9 mouse cellular contexts compared by ENCODE assay signal in the genomic region with DNA sequence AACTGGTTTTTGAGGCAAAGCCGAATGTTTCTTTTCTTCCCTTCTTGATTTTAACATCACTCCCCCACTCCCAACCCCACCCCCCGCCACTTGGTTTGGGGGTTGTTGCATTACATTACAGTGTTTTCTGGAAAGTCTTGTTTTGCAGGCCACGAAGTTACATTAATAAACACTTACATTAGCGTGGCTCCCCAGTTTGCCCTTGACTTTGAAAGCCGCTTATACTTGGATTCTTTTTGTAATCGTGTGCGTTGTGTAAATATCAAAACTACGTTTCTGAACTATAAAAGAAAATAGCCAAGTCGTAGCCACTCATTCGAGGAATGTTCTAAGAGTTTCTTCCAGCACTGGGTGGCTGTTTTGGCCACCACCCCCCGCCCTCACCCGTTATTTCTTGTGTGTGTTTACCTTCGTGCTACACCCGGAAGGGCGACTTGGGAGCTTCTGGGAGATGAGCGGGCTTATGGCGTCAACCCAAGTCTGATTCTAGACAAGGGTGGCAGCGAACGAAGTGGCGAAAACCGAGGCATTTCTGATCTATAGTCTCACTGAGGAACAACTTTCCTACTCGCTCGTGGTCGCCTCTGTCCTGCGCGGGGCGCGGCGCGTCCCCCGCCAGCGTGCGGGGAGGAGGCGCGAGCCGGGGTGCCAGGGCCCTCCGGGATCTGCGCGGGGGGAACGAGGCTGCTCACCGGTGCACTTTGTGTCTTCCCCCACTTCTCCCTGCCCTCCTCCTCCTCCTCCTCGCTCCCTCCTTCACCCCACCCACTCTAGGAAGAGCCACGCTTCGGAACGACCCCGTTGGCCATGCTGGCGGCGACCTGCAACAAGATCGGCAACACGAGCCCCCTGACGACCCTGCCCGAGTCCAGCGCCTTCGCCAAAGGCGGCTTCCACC. TPM values are rescaled to one million over a fixed set of nuclear protein-coding genes. Genes with fewer than 3 reads are reported as not detected.
A peak's percentile ranks its signal among the peaks of the same experiment; 100 is the strongest.
DNase-seq lines count a peak whose midpoint lies in the region; ATAC-seq and TF ChIP-seq lines count a peak whose summit lies in the region.
"Had no signal": no experiment of that assay in that cellular context is flagged by ENCODE, and none has a peak within 500 bp of the region (broad histone marks: within the 10 kb centered on the region; RNA-seq: fewer than 3 reads in every experiment).

No protein-coding gene starts in this region.

- TF ChIP-seq CTCF in gastrocnemius, adult 2 months (IDR thresholded peaks at IDR 0.05), result no peak

- peaks cover 12% of the 10 kb centered on the region for H3K27me3 ChIP-seq in forebrain, embryonic 16.5 days (replicated peaks; ENCODE audit: control insufficient read depth, insufficient read depth, low read length)
- H3K27me3 ChIP-seq in limb, embryonic 10.5 days (ENCODE audit: low read depth, poor library complexity, severe bottlenecking), result peaks cover 100% of the 10 kb centered on the region

- H3K4me1 ChIP-seq in forebrain, embryonic 16.5 days (replicated peaks; ENCODE audit: control insufficient read depth, insufficient read depth, low read length), result peaks cover 39% of the 10 kb centered on the region
- peaks cover 64% of the 10 kb centered on the region for H3K4me1 ChIP-seq in limb, embryonic 10.5 days

- no peak for ATAC-seq in forebrain, embryonic 16.5 days

- intact Hi-C loops in gastrocnemius, adult 2 months (cut with DNase I), result no loop called here

- no peaks in the 10 kb centered on the region for H3K9me3 ChIP-seq in forebrain, embryonic 16.5 days (ENCODE audit: control insufficient read depth, low read length)
- no peaks in the 10 kb centered on the region for H3K9me3 ChIP-seq in limb, embryonic 10.5 days (replicated peaks)

- WGBS in forebrain, embryonic 16.5 days, result under 1% methylated on average over 55 of the region's 55 CpGs
- WGBS in limb, embryonic 10.5 days, result under 1% methylated on average over 55 of the region's 55 CpGs

- peak overlapping the region; percentile 52 for H3K4me2 ChIP-seq in forebrain, embryonic 16.5 days (ENCODE audit: low read length)

- peak overlapping the region; percentile 68 for H3K9ac ChIP-seq in forebrain, embryonic 16.5 days (replicated peaks; ENCODE audit: low read depth, low read length)

- DNase-seq in gastrocnemius, adult 2 months, result no peak
- DNase-seq in gastrocnemius, postnatal 10 days, result no peak
- DNase-seq in ES-CJ7 (ENCODE audit: low read depth, low spot score), result peak; percentile 45
- DNase-seq in limb, embryonic 10.5 days (ENCODE audit: low spot score), result peak; percentile 76
- DNase-seq in naive thymus-derived CD4-positive, alpha-beta T cell, adult 2 months (ENCODE audit: low read depth), result peak; percentile 50
- DNase-seq in layer of hippocampus, postnatal 10 days (ENCODE audit: low spot score in 2 of 2), result no peak
- no peak for DNase-seq in urinary bladder, postnatal 10 days (ENCODE audit: low spot score)

- no peak overlapping the region for H3K27ac ChIP-seq in gastrocnemius, adult 2 months
- peak overlapping the region; percentile 81 for H3K27ac ChIP-seq in forebrain, embryonic 16.5 days (ENCODE audit: low read length)
- H3K27ac ChIP-seq in limb, embryonic 10.5 days, result peak overlapping the region; percentile 69

- H3K4me3 ChIP-seq in gastrocnemius, adult 2 months, result peak overlapping the region; percentile 64
- H3K4me3 ChIP-seq in forebrain, embryonic 16.5 days (replicated peaks; ENCODE audit: low read length), result peak overlapping the region; percentile 51
- peak overlapping the region; percentile 53 for H3K4me3 ChIP-seq in limb, embryonic 10.5 days

- H3K36me3 ChIP-seq in forebrain, embryonic 16.5 days (ENCODE audit: control insufficient read depth, insufficient read depth), result no peaks in the 10 kb centered on the region
- H3K36me3 ChIP-seq in limb, embryonic 10.5 days, result no peaks in the 10 kb centered on the region

RNA-seq across cellular contexts. Expression of gene Sp9, which starts 0.9 kb away (rescaled TPM):
- total RNA-seq in gastrocnemius, adult 2 months (2021), result not detected
- under 1 TPM in 1 of 2 experiments, not detected in 1; 0.05 TPM for total RNA-seq in gastrocnemius, postnatal 10 days (2021)
- polyA plus RNA-seq in forebrain, embryonic 16.5 days (2015; fragmentation: Nextera tagmentation; extraction: Ambion mirVana), result 6.6 and 8.8 TPM in 2 replicates
- 0.19 and 0.36 TPM in 2 replicates for polyA plus RNA-seq in limb, embryonic 10.5 days (2016; fragmentation: Nextera tagmentation; extraction: Ambion mirVana)
- 1 to 10 TPM; 4.7 to 5.1 TPM for total RNA-seq in layer of hippocampus, postnatal 10 days (2021)
- polyA plus RNA-seq: Patski had no signal

RNA-seq across cellular contexts. Expression of gene Scrn3, which starts 39.8 kb away (rescaled TPM):
- total RNA-seq in gastrocnemius, adult 2 months (2021), result 10 to 100 TPM; 50.4 to 51.0 TPM
- total RNA-seq in gastrocnemius, postnatal 10 days (2021), result 10 to 100 TPM; 20.2 to 21.8 TPM
- polyA plus RNA-seq in forebrain, embryonic 16.5 days (2015; fragmentation: Nextera tagmentation; extraction: Ambion mirVana), result 8.7 and 9.1 TPM in 2 replicates
- polyA plus RNA-seq in limb, embryonic 10.5 days (2016; fragmentation: Nextera tagmentation; extraction: Ambion mirVana), result 14.7 and 16.5 TPM in 2 replicates
- 10 to 100 TPM; 12.1 to 12.6 TPM for total RNA-seq in layer of hippocampus, postnatal 10 days (2021)

RNA-seq across cellular contexts. Expression of gene Cir1, which starts 39.9 kb away (rescaled TPM):
- total RNA-seq in gastrocnemius, adult 2 months (2021), result 10 to 100 TPM; 12.0 to 12.7 TPM
- total RNA-seq in gastrocnemius, postnatal 10 days (2021), result 10 to 100 TPM; 14.7 to 15.2 TPM
- 24.6 and 26.6 TPM in 2 replicates for polyA plus RNA-seq in forebrain, embryonic 16.5 days (2015; fragmentation: Nextera tagmentation; extraction: Ambion mirVana)
- 12.2 and 14.3 TPM in 2 replicates for polyA plus RNA-seq in limb, embryonic 10.5 days (2016; fragmentation: Nextera tagmentation; extraction: Ambion mirVana)
- total RNA-seq in layer of hippocampus, postnatal 10 days (2021), result 10 to 100 TPM; 22.8 to 26.7 TPM

RNA-seq across cellular contexts. Expression of gene Ola1, which starts 53.9 kb away (rescaled TPM):
- total RNA-seq in gastrocnemius, adult 2 months (2021), result 10 to 100 TPM; 49.3 to 58.1 TPM
- total RNA-seq in gastrocnemius, postnatal 10 days (2021), result 100 to 1,000 TPM; 101 to 120 TPM
- polyA plus RNA-seq in forebrain, embryonic 16.5 days (2015; fragmentation: Nextera tagmentation; extraction: Ambion mirVana), result 98.5 and 105 TPM in 2 replicates
- 107 and 112 TPM in 2 replicates for polyA plus RNA-seq in limb, embryonic 10.5 days (2016; fragmentation: Nextera tagmentation; extraction: Ambion mirVana)
- total RNA-seq in layer of hippocampus, postnatal 10 days (2021), result 100 to 1,000 TPM; 108 to 123 TPM

Comparison
In these comparisons a context has a peak if more than half of its experiments do, and no peak if none do; other contexts are left out.
1. DNase-seq: peak in ES-CJ7 (single experiment), limb, embryonic 10.5 days (single experiment) and naive thymus-derived CD4-positive, alpha-beta T cell, adult 2 months (single experiment); none in gastrocnemius, adult 2 months (single experiment), gastrocnemius, postnatal 10 days (single experiment), layer of hippocampus, postnatal 10 days (0 of 2) and urinary bladder, postnatal 10 days (single experiment).
2. RNA of gene Sp9, which starts 0.9 kb away (total RNA-seq): 4.7 to 5.1 TPM in layer of hippocampus, postnatal 10 days; 0.05 TPM in gastrocnemius, postnatal 10 days and not detected in gastrocnemius, adult 2 months; every median in the first group is over 4 times any median in the second.
3. Peak in every context shown above with its lines, with median percentiles within 50 percentile points of each other: H3K4me3 ChIP-seq.